Mouse (Mus musculus): Measurements from ENCODE around the gene Cdca7l. TPM values are rescaled to one million over a fixed set of nuclear protein-coding genes. Genes with fewer than 3 reads are reported as not detected.

Cdca7l gene
- polyA plus RNA-seq, 1 experiment from 2014 or later = 9.7 TPM

DNA sequence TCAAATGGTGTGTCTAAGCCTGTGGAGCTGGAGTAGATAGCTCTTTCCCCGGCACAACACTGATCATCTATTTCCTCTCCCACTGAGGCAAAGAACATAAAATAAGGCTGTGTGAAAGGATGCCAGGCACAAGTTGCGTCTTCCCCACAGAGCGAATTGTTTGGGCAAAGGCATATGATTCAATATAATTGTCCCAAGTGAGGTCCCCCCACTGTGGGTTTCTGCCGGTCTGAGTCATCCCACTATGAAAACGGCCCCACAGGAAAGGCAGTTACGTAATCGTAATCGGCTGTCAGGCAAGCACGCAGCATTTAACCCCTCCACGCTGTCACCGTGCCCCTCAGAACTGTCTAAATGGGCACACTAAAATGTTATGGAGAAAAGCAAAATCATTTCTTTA, 6.0 kb downstream of the Cdca7l start:
- peaks cover 51% of the 10 kb centered on the region for H3K27me3 ChIP-seq
- no peaks in the 10 kb centered on the region for H3K36me3 ChIP-seq
- H3K4me1 ChIP-seq (replicated peaks) = peaks cover 47% of the 10 kb centered on the region
- H3K9me3 ChIP-seq = no peaks in the 10 kb centered on the region
- H3K4me3 ChIP-seq (replicated peaks) = no peak overlapping the region
- no peak overlapping the region for H3K9ac ChIP-seq (replicated peaks)
- ATAC-seq = peak; percentile 1; the same call in 1 of the 2 replicates
- H3K27ac ChIP-seq = peak overlapping the region; percentile 62
- peak overlapping the region; percentile 29 for H3K4me2 ChIP-seq (replicated peaks)
- 36% methylated on average over 11 of the region's 11 CpGs for WGBS

DNA sequence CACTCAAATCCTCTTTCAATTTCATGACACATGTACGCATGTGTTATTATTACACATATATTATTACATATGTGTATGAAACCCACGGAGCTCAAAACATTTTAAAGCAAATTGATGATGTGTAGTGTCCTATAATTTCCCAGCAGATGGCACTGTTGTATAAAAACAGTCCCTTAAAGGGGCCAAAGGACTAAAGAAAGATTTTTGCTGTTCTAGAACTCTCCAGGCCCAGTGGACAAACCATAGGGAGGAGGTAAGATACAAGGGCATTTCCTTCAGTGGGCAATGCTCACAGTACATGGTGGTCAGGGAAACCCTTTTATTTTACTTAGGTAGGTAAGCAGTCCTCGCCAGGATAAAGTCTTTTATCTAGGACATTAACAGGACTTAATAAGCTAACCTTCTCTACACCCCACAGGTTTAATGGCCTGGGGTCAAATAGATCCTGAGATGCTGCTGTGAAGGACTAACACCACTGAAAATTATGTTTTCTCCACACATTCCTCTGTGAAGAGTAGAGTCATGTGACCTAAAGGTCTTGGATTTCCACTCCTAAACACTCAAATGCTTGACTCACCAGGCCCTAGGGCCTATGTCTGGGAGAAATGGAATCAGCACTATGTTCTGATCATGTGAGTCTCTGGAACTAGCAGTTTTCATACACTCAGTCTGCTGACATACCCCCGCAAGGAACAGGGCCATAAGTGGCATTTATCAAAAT, 16.2 kb downstream of the Cdca7l start:
- Histone ChIP-seq H3K36me3 (no peaks in the 10 kb centered on the region), H3K27ac (no peak overlapping the region), H3K9ac (replicated peaks) (no peak overlapping the region), H3K27me3 (peaks cover 37% of the 10 kb centered on the region), H3K4me2 (replicated peaks) (no peak overlapping the region), H3K9me3 (no peaks in the 10 kb centered on the region), H3K4me1 (replicated peaks) (no peaks in the 10 kb centered on the region), H3K4me3 (replicated peaks) (no peak overlapping the region)
- peak; percentile 73 for ATAC-seq
- WGBS = 57% methylated on average over 4 of the region's 4 CpGs

DNA sequence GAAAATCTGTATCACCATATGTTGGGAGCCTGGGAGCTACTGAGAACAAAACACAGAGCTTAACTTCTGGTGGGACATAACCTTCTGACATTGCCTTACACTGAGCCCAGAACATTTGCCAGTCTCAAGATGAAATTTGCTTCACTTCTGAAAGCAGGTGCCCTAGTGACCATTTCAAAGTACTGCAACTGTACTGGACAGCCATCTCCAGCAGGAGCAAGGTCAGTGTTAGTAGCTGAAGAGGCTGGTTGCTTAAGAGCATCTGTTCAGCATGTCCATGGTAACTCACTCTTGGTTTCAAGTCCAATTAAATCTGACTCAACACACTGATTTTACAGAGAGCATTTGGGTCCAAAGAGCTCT, 16.8 kb downstream of the Cdca7l start:
- Histone ChIP-seq H3K9ac (replicated peaks) (no peak overlapping the region), H3K4me2 (replicated peaks) (no peak overlapping the region), H3K27ac (no peak overlapping the region), H3K9me3 (no peaks in the 10 kb centered on the region), H3K4me1 (replicated peaks) (no peaks in the 10 kb centered on the region), H3K36me3 (no peaks in the 10 kb centered on the region), H3K27me3 (peaks cover 37% of the 10 kb centered on the region), H3K4me3 (replicated peaks) (no peak overlapping the region)
- no peak for ATAC-seq

DNA sequence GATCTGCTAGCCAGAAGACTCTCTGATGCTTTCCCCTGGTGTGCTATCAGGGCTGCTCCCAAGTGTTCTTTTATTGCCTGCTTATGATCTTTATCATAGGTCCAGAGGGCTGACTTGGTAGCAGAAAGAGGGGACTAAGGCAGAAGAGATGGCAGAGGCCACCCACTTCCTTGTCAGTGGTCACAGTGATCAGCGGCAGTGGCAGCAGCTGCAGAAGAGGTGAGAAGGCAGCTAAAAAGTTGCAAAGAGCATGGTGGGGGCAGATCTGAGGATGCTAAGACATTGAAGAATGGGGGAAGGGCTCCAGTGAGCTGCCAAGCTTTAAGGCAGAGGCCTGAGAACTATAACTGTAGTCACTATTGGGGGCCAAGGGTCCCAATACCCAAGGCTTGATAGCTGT, 17.3 kb downstream of the Cdca7l start:
- Histone ChIP-seq H3K36me3 (no peaks in the 10 kb centered on the region), H3K4me1 (replicated peaks) (no peaks in the 10 kb centered on the region), H3K9ac (replicated peaks) (no peak overlapping the region), H3K27ac (no peak overlapping the region), H3K9me3 (no peaks in the 10 kb centered on the region), H3K4me2 (replicated peaks) (no peak overlapping the region), H3K4me3 (replicated peaks) (no peak overlapping the region), H3K27me3 (peaks cover 37% of the 10 kb centered on the region)
- no peak for ATAC-seq
- 96% methylated on average over 1 of the region's 1 CpGs for WGBS

DNA sequence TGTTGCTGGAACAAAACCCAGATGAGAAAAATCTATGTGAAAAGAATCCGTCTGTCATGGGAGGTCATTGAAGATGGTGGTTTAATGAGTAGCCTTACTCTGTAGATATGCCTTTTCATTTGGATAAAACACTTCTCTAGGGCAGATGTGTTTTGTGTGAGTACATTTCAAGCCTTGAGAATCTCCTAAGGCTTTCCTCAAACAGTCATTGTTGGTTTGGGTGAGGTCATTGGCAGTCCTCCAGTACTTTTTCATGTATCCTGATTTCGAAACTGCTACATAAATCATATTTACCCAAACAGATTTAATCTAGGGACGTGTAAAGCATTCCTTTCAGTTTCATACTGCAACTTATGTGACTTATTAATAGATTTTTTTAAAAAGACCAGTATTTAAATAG, 24.3 kb downstream of the Cdca7l start:
- WGBS = 86% methylated on average over 3 of the region's 3 CpGs
- Histone ChIP-seq H3K9me3 (no peaks in the 10 kb centered on the region), H3K9ac (replicated peaks) (no peak overlapping the region), H3K36me3 (no peaks in the 10 kb centered on the region), H3K27me3 (peaks cover 4% of the 10 kb centered on the region; the same call in 1 of the 2 replicates), H3K4me2 (replicated peaks) (no peak overlapping the region), H3K4me1 (replicated peaks) (no peaks in the 10 kb centered on the region), H3K4me3 (replicated peaks) (no peak overlapping the region), H3K27ac (no peak overlapping the region)
- no peak for ATAC-seq

DNA sequence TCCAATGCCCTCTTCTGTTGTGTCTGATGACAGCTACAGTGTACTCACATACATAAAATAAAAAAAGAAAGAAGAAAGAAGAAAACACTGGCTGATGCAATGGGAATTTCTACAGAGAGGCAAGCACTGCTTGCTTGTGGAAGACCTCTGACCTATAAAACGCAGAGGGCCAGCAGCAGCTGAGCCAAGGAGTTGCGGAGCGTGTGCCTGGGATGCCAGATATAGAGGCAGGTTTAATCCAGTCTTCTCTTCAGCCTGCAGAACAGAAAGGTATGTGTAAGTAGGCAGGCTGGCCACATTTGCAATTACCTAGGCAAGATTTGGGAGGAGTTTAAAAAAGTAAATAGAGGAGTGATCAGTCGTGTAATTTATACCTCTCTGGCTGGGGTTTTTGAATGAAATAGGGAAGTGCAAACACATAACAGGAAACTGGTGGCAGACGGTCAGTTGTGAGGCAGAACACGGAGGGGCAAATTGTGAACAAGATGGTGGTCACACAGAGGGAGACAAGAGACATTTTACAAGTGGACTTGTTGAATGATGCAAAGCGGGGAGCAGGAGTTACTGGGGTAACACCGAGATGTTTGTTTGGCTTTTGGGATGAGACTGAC, 27.4 kb downstream of the Cdca7l start:
- H3K27ac ChIP-seq = no peak overlapping the region
- H3K27me3 ChIP-seq = peaks cover 4% of the 10 kb centered on the region; the same call in 1 of the 2 replicates
- 83% methylated on average over 8 of the region's 8 CpGs for WGBS
- H3K4me1 ChIP-seq (replicated peaks) = no peaks in the 10 kb centered on the region
- H3K9ac ChIP-seq (replicated peaks) = no peak overlapping the region
- H3K4me3 ChIP-seq (replicated peaks) = no peak overlapping the region
- ATAC-seq = no peak
- no peaks in the 10 kb centered on the region for H3K36me3 ChIP-seq
- H3K9me3 ChIP-seq = no peaks in the 10 kb centered on the region
- no peak overlapping the region for H3K4me2 ChIP-seq (replicated peaks)

DNA sequence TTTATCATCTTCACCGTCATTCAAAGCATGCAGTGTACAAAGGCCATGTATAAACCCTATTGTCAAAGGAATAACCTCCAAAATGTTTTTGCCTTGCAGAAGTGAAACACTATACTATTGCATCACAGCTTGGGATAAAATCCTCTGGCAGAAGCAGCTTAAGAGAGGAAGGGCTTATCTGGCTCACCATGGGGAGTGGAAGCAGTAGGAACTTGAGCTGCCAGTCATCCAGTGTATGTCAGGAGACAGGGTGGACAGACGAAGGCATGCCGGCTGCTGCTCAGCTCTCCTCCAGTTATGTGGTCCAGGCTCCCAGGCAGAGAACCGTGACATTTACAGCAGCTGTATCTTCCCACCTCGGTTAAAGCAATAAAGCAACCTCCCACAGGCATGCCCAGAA, 28.1 kb downstream of the Cdca7l start:
- no peaks in the 10 kb centered on the region for H3K9me3 ChIP-seq
- no peaks in the 10 kb centered on the region for H3K36me3 ChIP-seq
- ATAC-seq = no peak
- no peak overlapping the region for H3K4me3 ChIP-seq (replicated peaks)
- H3K9ac ChIP-seq (replicated peaks) = no peak overlapping the region
- WGBS = 62% methylated on average over 5 of the region's 5 CpGs
- H3K27me3 ChIP-seq = peaks cover 4% of the 10 kb centered on the region; the same call in 1 of the 2 replicates
- H3K27ac ChIP-seq = no peak overlapping the region
- no peak overlapping the region for H3K4me2 ChIP-seq (replicated peaks)
- H3K4me1 ChIP-seq (replicated peaks) = no peaks in the 10 kb centered on the region

DNA sequence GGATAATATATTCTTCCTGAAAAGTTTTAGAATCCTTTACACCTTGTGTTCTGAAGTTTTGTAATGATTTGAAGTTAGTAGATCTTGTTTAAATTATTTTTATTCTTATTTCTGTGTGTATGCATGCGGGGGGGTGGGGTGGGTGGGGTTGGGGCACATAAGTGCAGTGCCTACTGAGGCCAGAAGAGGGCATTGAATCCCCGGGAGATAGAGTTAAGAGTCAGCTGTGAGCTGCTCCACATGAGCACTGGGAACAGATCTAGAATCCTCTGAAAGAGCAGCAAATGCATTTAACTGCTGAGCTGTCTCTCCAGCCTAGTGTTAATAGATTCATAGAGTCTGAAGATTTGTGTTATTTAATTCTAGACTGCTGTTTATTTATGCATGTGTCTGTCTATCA, 30.6 kb downstream of the Cdca7l start:
- ATAC-seq = no peak
- Histone ChIP-seq H3K4me3 (replicated peaks) (no peak overlapping the region), H3K36me3 (no peaks in the 10 kb centered on the region), H3K9ac (replicated peaks) (no peak overlapping the region), H3K9me3 (no peaks in the 10 kb centered on the region), H3K4me1 (replicated peaks) (no peaks in the 10 kb centered on the region), H3K27ac (no peak overlapping the region), H3K27me3 (peaks cover 4% of the 10 kb centered on the region; the same call in 1 of the 2 replicates), H3K4me2 (replicated peaks) (no peak overlapping the region)
- 77% methylated on average over 2 of the region's 2 CpGs for WGBS

DNA sequence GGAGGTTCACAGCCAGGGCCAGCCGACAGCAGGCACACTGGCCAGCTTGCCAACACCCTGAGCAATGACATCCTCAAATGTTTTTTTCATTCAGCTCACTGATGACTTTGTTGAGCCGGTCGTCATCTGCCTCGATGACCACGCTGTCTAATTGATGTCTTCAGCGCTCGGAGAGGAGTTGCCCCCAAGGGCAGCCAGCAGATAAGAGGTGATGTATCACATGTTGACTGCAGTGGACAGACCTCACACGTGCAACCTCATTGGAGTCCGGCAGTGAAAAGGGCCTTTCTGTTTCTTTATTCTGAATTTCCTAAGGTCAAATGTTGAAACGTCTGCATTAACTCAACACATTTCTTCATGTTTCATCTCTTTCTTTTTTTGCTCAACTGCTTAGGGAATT, 31.3 kb downstream of the Cdca7l start:
- H3K36me3 ChIP-seq = no peaks in the 10 kb centered on the region
- 71% methylated on average over 10 of the region's 10 CpGs for whole genome bisulfite sequencing
- no peak overlapping the region for H3K9ac ChIP-seq (replicated peaks)
- H3K4me2 ChIP-seq (replicated peaks) = no peak overlapping the region
- no peaks in the 10 kb centered on the region for H3K9me3 ChIP-seq
- H3K4me3 ChIP-seq (replicated peaks) = no peak overlapping the region
- ATAC-seq = no peak
- H3K27ac ChIP-seq = no peak overlapping the region
- H3K4me1 ChIP-seq (replicated peaks) = no peaks in the 10 kb centered on the region
- peaks cover 6% of the 10 kb centered on the region; the same call in 1 of the 2 replicates for H3K27me3 ChIP-seq

DNA sequence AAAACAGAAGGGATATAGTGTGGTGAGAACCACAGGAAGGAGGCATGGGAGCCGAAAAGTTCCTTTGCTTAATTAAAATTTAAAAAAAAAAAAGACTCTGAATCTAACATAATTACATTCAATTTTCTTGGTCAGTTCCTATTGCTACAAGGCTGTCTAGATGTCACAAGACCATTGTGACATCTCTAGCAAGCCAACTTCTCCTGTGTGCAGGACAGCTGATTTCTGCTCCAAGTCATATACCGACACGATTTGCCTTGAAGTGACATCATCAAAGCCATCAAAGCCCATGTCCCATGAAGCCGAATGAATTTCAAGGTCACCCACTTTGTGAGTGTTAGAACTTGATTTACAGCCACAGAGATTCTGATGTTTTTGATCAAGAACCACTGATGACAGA, 33.3 kb downstream of the Cdca7l start:
- ATAC-seq = no peak

DNA sequence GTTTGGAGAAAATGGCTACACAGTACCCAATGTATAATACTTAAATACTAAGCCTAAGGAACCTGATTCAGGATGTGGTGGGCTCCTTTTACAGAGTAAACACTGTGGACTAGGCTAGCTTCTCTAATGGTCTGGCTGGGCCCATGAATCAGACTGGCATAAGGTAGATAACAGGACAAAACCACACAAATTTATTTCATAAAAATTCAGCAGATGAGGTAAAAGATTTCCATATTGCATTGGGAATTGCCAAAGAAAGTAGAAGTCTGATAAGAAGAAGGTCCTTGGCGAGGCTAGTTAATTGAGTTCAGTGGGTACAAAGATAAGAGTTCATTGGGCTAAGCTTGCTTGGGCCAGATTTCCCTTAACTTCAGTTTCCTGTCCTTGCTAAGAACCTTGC, 36.6 kb downstream of the Cdca7l start:
- no peak overlapping the region for H3K27ac ChIP-seq
- peaks cover 6% of the 10 kb centered on the region; the same call in 1 of the 2 replicates for H3K4me1 ChIP-seq (replicated peaks)
- WGBS = 91% methylated on average over 1 of the region's 1 CpGs
- no peak overlapping the region for H3K9ac ChIP-seq (replicated peaks)
- H3K4me2 ChIP-seq (replicated peaks) = no peak overlapping the region
- ATAC-seq = no peak
- H3K4me3 ChIP-seq (replicated peaks) = no peak overlapping the region
- H3K36me3 ChIP-seq = no peaks in the 10 kb centered on the region
- H3K27me3 ChIP-seq = peaks cover 31% of the 10 kb centered on the region
- no peaks in the 10 kb centered on the region for H3K9me3 ChIP-seq

More for the DNA sequence above, 33.3 kb downstream of the Cdca7l start:
- H3K9me3 ChIP-seq = no peaks in the 10 kb centered on the region
- no peak overlapping the region for H3K27ac ChIP-seq
- H3K4me2 ChIP-seq (replicated peaks) = no peak overlapping the region
- no peak overlapping the region for H3K9ac ChIP-seq (replicated peaks)
- peaks cover 22% of the 10 kb centered on the region for H3K27me3 ChIP-seq
- H3K4me1 ChIP-seq (replicated peaks) = no peaks in the 10 kb centered on the region
- 81% methylated on average over 4 of the region's 4 CpGs for WGBS
- H3K4me3 ChIP-seq (replicated peaks) = no peak overlapping the region
- H3K36me3 ChIP-seq = no peaks in the 10 kb centered on the region

DNA sequence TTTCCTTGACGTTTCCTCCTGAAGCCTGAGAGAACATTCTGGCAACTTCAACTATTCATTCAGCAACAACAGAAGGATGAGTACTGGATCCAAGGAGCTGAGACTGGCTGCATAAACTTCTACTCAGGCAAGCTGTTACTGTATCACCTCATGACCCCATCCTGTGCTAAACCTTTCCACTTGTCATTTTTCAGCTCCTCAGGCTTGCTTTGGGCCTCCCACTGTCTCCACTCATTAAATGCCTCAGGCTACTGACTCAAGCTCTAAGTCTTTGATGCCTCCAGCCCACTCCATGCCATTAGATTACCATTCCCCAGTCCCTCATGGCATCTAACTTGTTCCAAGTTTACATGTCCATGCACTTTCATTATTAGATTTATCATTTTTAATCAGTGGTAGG, 38.6 kb downstream of the Cdca7l start:
- Histone ChIP-seq H3K36me3 (no peaks in the 10 kb centered on the region), H3K4me1 (replicated peaks) (peaks cover 6% of the 10 kb centered on the region; the same call in 1 of the 2 replicates), H3K4me3 (replicated peaks) (no peak overlapping the region), H3K9me3 (no peaks in the 10 kb centered on the region), H3K27ac (no peak overlapping the region), H3K9ac (replicated peaks) (no peak overlapping the region), H3K4me2 (replicated peaks) (no peak overlapping the region), H3K27me3 (peaks cover 31% of the 10 kb centered on the region)
- 88% methylated on average over 1 of the region's 1 CpGs for WGBS
- ATAC-seq = no peak

Data from midbrain, embryonic 13.5 days (tissue).